In genomic region chr10:84646506-84647102, GRCm38 (mm10) we compare ENCODE assay signal across 8 mouse cellular contexts. TPM values are rescaled to one million over a fixed set of nuclear protein-coding genes. Genes with fewer than 3 reads are reported as not detected.
DNase-seq lines count a peak whose midpoint lies in the region; ATAC-seq lines count a peak whose summit lies in the region.

No protein-coding gene starts in this region.

- DNase-seq in right cerebral cortex, adult 18-20 months, result peak; percentile 86
- DNase-seq in right cerebral cortex, postnatal 4 days, result no peak
- DNase-seq in frontal cortex, postnatal 14 days (ENCODE audit: low spot score in 2 of 2), result peak; percentile 36 to 40
- peak; percentile 78 to 85 for DNase-seq in left cerebral cortex, postnatal 36 days (ENCODE audit: low spot score in 2 of 2)
- DNase-seq in thymus, postnatal 36 days, result peak; percentile 43 to 48
- DNase-seq in gastrocnemius, postnatal 36 days, result no peak
- no peak for DNase-seq in testis, postnatal 10 days (ENCODE audit: low spot score)

- intact Hi-C loops in left cerebral cortex, postnatal 36 days (cut with DNase I), result loop anchor here (10.0 kb wide), 2 partner anchors 338 to 458 kb away; partner anchors contain the start of genes Fhl4 and Tmem263
- intact Hi-C loops in gastrocnemius, postnatal 36 days (cut with DNase I), result no loop called here

- peak; percentile 74 for ATAC-seq in monocyte, adult 5-6 weeks (replicated peaks; ENCODE audit: insufficient number of reproducible peaks, low FRiP score, low TSS enrichment, poor library complexity, severe bottlenecking)

RNA-seq across cellular contexts. Expression of gene Polr3b, which starts 24.5 kb away (rescaled TPM):
- total RNA-seq in left cerebral cortex, postnatal 36 days (2021), result 10 to 100 TPM; 13.0 to 16.0 TPM
- total RNA-seq in monocyte, adult 5-6 weeks (2017), result 19.0 to 55.1 TPM (median 25.8 TPM) in 3 replicates
- total RNA-seq in gastrocnemius, postnatal 36 days (2021), result 10 to 100 TPM in 1 of 2 experiments, 1 to 10 TPM in 1; 8.2 to 10.9 TPM

Comparison
In these comparisons a context has a peak if more than half of its experiments do, and no peak if none do; other contexts are left out.
1. DNase-seq: peak in right cerebral cortex, adult 18-20 months (single experiment), frontal cortex, postnatal 14 days (2 of 2), left cerebral cortex, postnatal 36 days (2 of 2) and thymus, postnatal 36 days (2 of 2); none in right cerebral cortex, postnatal 4 days (single experiment), gastrocnemius, postnatal 36 days (0 of 2) and testis, postnatal 10 days (single experiment).